Mouse (Mus musculus) G1E (cell line): Measurements from ENCODE around the gene Tubb3. TPM values are rescaled to one million over a fixed set of nuclear protein-coding genes. Genes with fewer than 3 reads are reported as not detected.

ENCODE experiments used
- ATAC-seq: 2 replicates; pipeline ENCODE4 v1.8.0; 2016; ENCODE audit warnings: mild to moderate bottlenecking; ENCODE audit not compliant: insufficient number of reproducible peaks, poor library complexity, low FRiP score, severe bottlenecking; ENCODE audit errors: extremely low read depth
- DNase-seq: peaks from one replicate; pipeline ENCODE4 v3.0.0; 2012; ENCODE audit warnings: low spot score
- H3K27me3 ChIP-seq: 2 replicates; pipeline ENCODE4 v1.6.1; 2012; ENCODE audit warnings: mild to moderate bottlenecking, low read length, inconsistent platforms; ENCODE audit not compliant: insufficient read depth
- H3K36me3 ChIP-seq: replicated peaks from 2 replicates; pipeline ENCODE3; 2012; ENCODE audit warnings: mild to moderate bottlenecking, inconsistent platforms
- H3K4me1 ChIP-seq: 2 replicates; pipeline ENCODE4 v1.6.1; 2012; ENCODE audit warnings: low read depth, low read length, inconsistent platforms, mixed read lengths; ENCODE audit not compliant: insufficient read depth
- H3K4me3 ChIP-seq: 2 replicates; pipeline ENCODE4 v1.5.1; 2012; ENCODE audit warnings: low read depth, mild to moderate bottlenecking, inconsistent platforms, low read length, moderate library complexity, mixed read lengths
- H3K9me3 ChIP-seq: replicated peaks from 2 replicates; pipeline ENCODE4 v1.6.1; 2012; ENCODE audit warnings: inconsistent platforms
- CTCF ChIP-seq: IDR thresholded peaks from 2 replicates; pipeline ENCODE4 v1.5.1; 2012; ENCODE audit warnings: low read depth, low read length, inconsistent platforms, mixed read lengths
- GATA1 ChIP-seq: IDR thresholded peaks from 2 replicates; pipeline ENCODE4 v1.6.1; 2012; ENCODE audit warnings: borderline replicate concordance, low read length, inconsistent platforms, mixed read lengths
- GATA2 ChIP-seq: IDR thresholded peaks from 2 replicates; pipeline ENCODE4 v1.6.1; 2012; ENCODE audit warnings: low read depth, low read length, inconsistent platforms, borderline replicate concordance
- POLR2AphosphoS5 ChIP-seq: IDR thresholded peaks from 2 replicates; pipeline ENCODE4 v1.6.1; 2012; ENCODE audit warnings: low read depth, low read length, inconsistent platforms; ENCODE audit not compliant: insufficient replicate concordance
- TAL1 ChIP-seq: conservative IDR thresholded peaks from 2 replicates; pipeline ENCODE4 v1.6.1; 2012; ENCODE audit warnings: low read depth, low read length, inconsistent platforms, mixed read lengths
- polyA plus RNA-seq: library from polyadenylated mRNA; stranded (reverse); fragments of >175 nt; gene quantifications from 2 replicates; pipeline ENCODE4 v1.2.3, GENCODE M21; 2012
- total RNA-seq, 2 experiments: library from RNA; stranded (forward) in 1 of 2; stranded (reverse) in 1 of 2; fragments of 200-1000 nt in 1 of 2; fragments of >200 nt in 1 of 2; fragmentation: Nextera tagmentation in 1 of 2; gene quantifications; 2 replicates each; pipeline ENCODE4 v1.2.3; 2014 to 2017

Gene Tubb3
- total RNA-seq (2014; fragmentation: Nextera tagmentation) (not detected in 2 replicates), total RNA-seq (2017) (0.41 and 0.71 TPM in 2 replicates), polyA plus RNA-seq (0.14 and 0.22 TPM in 2 replicates)

DNA sequence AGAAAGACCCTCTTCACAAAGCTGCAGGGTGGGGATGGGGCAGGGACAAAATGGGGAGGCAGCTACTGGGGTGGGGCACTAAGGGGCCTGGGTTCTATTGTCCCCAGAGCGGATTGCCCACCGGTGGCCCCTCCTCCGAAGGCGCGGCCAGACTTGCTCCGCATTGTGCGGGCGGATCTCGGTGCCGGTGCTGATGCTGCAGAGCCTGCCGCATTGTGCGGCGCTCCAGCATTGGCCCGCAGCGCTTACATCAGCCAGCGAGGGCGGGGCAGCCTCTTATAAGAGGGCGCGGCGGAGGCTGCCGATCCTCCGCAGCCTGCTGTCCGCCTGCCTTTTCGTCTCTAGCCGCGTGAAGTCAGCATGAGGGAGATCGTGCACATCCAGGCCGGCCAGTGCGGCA, at the start of gene Tubb3:
Gene Tubb3, plus strand, starts transcription at position 179 of the 400 bp plus-strand sequence.
- H3K4me1 ChIP-seq, result peaks cover 73% of the 10 kb centered on the region
- H3K36me3 ChIP-seq, result no peaks in the 10 kb centered on the region
- H3K27me3 ChIP-seq, result peaks cover 62% of the 10 kb centered on the region
- ATAC-seq (0 out of 2 replicates have a peak, but pooled peaks have one; percentile 18), DNase-seq (peak; percentile 2)
- no peak for TF ChIP-seq CTCF
- no peak for TF ChIP-seq GATA1
- no peak for TF ChIP-seq POLR2AphosphoS5
- no peak for TF ChIP-seq GATA2
- TF ChIP-seq TAL1, result no peak
- no peaks in the 10 kb centered on the region for H3K9me3 ChIP-seq
- H3K4me3 ChIP-seq, result peak within 1 kb of the TSS; percentile 62; the same call in 1 of the 2 replicates

DNA sequence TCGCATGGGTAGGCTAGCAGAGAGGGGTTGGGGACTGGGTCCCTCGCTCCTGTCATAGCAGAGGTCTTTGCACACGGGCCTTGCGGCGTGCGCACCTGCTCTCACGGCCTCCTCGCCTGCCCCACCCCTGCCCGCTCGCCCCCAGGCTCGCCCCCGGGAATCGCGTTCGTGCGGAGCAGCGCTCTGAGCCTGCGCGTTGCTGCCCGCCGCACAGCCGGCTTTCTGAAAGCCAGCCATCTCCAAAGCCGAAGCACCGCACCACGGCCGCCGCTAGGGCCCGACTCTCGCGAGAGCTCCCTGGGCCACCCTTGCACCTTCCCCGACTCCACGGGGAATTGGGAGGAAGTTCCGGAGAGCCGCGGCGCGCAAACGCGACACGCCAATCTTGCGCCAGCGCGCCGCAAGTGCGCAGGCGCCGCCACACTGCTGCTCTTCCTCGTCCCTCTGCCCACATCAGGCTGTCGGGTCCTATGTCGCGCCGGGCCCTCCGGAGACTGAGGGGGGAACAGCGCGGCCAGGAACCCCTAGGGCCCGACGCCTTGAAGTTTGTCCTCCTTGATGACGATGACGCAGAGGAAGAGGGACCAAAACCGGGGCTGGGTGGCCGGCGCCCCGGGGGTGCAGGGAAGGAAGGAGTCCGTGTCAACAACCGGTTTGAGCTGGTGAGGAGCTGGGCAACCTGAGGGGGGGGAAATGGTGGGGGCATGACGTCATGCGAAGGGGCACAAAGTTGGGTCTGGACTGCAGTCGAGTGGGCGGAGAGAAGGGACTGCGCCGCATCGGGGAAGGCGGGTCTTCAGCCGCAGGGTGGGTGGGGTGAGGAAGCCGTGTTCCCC, 37.6 kb upstream of the Tubb3 start, which contains the start of gene Tcf25:
Gene Tcf25, plus strand, starts transcription at position 351 of the 836 bp plus-strand sequence.
- peaks cover 34% of the 10 kb centered on the region for H3K36me3 ChIP-seq
- H3K4me3 ChIP-seq, result peak within 1 kb of the TSS; percentile 90
- H3K4me1 ChIP-seq, result peaks cover 42% of the 10 kb centered on the region
- DNase-seq (peak; percentile 99), ATAC-seq (peak; percentile 74)
- H3K27me3 ChIP-seq, result peaks cover 26% of the 10 kb centered on the region
- H3K9me3 ChIP-seq, result no peaks in the 10 kb centered on the region
- TF ChIP-seq CTCF (no peak), POLR2AphosphoS5 (peak; percentile 37; the same call in 1 of the 2 replicates)

DNA sequence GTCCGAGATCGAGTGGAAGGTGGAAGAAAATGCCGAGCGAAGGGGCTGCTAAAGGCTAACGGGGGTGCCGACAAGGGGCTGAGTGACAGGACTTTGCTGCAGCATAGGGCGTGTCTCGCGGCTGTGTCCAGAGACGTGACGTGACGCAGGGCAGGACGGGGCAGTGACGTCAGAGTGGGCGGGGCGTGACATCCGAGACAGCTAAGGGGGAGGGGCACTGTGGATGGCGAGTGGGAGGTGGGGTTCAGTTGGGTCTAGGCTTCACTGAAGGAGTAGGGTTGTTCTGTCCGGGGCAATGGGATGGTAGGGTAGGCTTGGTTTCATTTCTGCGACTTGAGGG, 37.0 kb upstream of the Tubb3 start:
- H3K9me3 ChIP-seq, result no peaks in the 10 kb centered on the region
- peaks cover 42% of the 10 kb centered on the region for H3K4me1 ChIP-seq

DNA sequence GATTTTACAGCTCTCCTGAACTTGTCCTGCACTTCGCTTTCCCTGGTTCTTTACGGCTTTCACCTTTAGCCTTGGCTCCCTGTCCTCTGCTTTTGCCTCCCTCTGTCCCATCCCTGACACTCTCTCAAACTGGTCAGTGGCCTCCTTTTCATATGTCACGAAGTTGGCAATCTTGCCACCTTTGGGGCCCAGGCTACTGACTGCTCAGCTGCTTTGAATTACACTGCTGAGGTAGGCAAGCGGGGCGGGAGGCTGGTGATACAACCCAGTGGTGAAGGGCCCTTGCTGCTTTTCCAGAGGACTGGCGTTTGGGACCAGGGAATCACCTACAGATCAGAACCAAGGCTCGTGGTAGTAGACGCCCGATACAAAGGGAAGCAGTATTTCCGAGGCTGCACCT, 35.5 kb upstream of the Tubb3 start:
- peaks cover 7% of the 10 kb centered on the region for H3K27me3 ChIP-seq
- H3K4me3 ChIP-seq, result no peak overlapping the region; the same call in 1 of the 2 replicates
- no peaks in the 10 kb centered on the region for H3K9me3 ChIP-seq
- H3K4me1 ChIP-seq, result peaks cover 42% of the 10 kb centered on the region
- peaks cover 52% of the 10 kb centered on the region for H3K36me3 ChIP-seq
- TF ChIP-seq CTCF (no peak), GATA1 (no peak), POLR2AphosphoS5 (no peak), GATA2 (no peak), TAL1 (no peak)
- ATAC-seq (no peak), DNase-seq (no peak)

More for the DNA sequence above, 37.0 kb upstream of the Tubb3 start:
- H3K27me3 ChIP-seq, result peaks cover 21% of the 10 kb centered on the region
- peak overlapping the region; percentile 90 for H3K4me3 ChIP-seq
- DNase-seq (peak; percentile 93), ATAC-seq (peak; percentile 86)
- TF ChIP-seq POLR2AphosphoS5 (no peak), GATA2 (no peak), CTCF (no peak), GATA1 (no peak), TAL1 (no peak)
- H3K36me3 ChIP-seq, result peaks cover 37% of the 10 kb centered on the region

DNA sequence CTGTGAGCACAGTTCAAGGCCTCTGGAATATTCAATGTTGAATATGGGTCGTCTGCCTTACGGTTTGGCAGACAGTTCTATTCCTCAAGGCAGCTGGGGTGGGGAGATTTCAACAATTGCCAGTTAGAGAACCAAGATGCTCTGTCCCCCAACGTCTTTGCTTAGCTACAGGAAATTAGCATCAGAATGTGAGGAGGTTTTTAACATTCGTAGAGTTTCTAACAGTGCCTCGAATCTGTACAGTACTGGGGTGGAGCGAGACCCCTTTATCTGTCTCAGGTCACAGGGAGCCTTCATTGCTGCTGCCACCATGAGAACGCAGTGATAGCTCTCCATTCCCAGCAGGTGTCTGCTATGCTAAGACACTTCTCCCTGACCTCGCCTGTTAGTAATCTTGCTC, 35.1 kb upstream of the Tubb3 start:
- Histone ChIP-seq H3K9me3 (no peaks in the 10 kb centered on the region), H3K27me3 (peaks cover 3% of the 10 kb centered on the region), H3K36me3 (peaks cover 56% of the 10 kb centered on the region), H3K4me1 (peaks cover 42% of the 10 kb centered on the region), H3K4me3 (no peak overlapping the region)
- ATAC-seq (no peak), DNase-seq (no peak)
- TF ChIP-seq GATA2 (no peak), GATA1 (no peak), POLR2AphosphoS5 (no peak), TAL1 (no peak), CTCF (no peak)

DNA sequence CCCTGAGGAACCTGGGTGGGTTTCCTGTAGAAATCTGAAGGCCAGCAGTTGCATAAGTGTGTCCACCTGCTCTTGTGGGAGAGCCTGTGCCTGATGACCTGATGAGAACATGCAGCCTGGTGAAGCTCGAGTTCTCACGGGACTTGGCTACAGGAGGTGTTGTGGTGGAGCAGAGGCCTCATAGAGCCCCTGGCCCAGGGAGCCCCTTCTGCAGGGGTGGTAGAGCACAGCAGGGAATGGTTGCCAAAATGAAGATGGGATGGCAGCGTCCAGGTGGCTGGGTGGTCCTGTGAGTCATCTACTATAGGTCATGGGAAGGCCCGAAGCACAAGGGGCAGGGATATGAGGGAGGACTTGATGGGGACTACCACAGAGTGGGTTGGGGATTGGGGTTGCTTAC, 29.5 kb upstream of the Tubb3 start:
- Histone ChIP-seq H3K4me3 (no peak overlapping the region), H3K9me3 (no peaks in the 10 kb centered on the region), H3K4me1 (peaks cover 3% of the 10 kb centered on the region), H3K36me3 (peaks cover 92% of the 10 kb centered on the region), H3K27me3 (no peaks in the 10 kb centered on the region)
- ATAC-seq, result no peak
- DNase-seq, result no peak
- TF ChIP-seq POLR2AphosphoS5, result no peak
- no peak for TF ChIP-seq TAL1
- no peak for TF ChIP-seq GATA1
- TF ChIP-seq CTCF, result no peak

DNA sequence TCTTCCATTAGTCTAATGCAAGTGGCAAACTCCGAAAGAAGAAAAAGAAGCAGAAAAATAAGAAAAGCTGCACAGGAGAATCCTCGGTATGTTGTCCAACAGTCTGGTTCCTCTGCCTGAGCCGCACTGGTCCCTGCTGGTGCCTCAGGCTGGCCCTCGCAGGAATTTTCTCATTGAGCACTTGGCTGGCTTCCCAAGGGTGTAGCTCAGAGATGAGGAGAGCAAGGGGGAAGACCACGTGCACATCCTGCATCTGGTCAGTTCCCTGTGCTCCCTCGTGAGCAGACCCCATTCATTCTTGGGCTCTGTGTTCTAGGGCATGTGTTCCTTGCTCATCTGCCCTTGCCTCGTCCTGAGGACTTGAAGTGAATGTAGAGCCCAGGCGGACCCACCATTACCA, 28.7 kb upstream of the Tubb3 start:
- Histone ChIP-seq H3K36me3 (peaks cover 93% of the 10 kb centered on the region), H3K9me3 (no peaks in the 10 kb centered on the region), H3K27me3 (no peaks in the 10 kb centered on the region), H3K4me3 (no peak overlapping the region), H3K4me1 (no peaks in the 10 kb centered on the region; the same call in 1 of the 2 replicates)
- DNase-seq, result no peak
- ATAC-seq, result no peak
- TF ChIP-seq GATA2 (no peak), GATA1 (no peak), TAL1 (no peak), CTCF (no peak), POLR2AphosphoS5 (no peak)
